Mouse (Mus musculus): Measurements from ENCODE around the gene Atp6v1g1. TPM values are rescaled to one million over a fixed set of nuclear protein-coding genes. Genes with fewer than 3 reads are reported as not detected.

The Atp6v1g1 gene
- 302 TPM in 2 replicates for polyA plus RNA-seq (2016; fragmentation: Nextera tagmentation; extraction: Ambion mirVana)

DNA sequence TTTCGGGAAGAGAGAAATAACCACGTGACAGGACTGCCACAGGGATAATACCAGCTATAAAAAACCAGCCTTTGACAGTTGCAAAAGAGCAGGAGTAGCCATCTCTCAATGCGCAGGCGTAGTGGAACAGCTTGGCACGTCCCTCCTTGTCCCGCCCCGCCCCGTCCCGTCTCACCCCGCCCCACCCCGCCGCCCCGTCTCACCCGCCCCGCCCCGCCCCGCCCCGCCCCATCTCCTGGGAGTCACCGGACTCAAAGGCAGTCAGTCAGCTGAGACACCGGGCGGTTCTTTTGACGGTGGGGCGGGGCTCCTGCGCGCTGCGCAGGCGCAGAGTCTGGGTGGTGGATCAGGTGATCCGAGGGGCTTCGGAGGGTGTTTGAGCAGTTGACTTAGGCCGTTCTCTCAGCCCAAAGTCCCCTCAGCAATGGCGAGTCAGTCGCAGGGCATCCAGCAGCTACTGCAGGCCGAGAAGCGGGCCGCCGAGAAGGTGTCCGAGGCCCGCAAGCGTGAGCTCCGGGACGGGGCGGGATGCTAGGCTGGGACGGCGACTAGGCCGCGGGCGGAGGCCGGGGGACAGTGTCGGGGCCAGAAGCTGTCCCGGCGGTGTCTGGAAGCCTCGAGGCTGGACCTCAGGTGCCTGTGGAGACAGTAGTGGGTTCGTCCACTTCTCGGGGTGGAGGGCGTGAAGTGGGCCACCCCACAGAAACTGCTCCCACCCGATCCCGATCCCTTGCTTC, at the start of gene Atp6v1g1:
Atp6v1g1 (plus strand) TSS at position 279 of the 737 bp plus-strand sequence.
- peak within 1 kb of the TSS; percentile 93 for H3K9ac ChIP-seq
- peak; percentile 90 for ATAC-seq (ENCODE audit: insufficient number of reproducible peaks, insufficient read depth, low FRiP score, low TSS enrichment)
- H3K4me2 ChIP-seq (replicated peaks) = peak within 1 kb of the TSS; percentile 78
- no peaks in the 10 kb centered on the region for H3K9me3 ChIP-seq
- peak within 1 kb of the TSS; percentile 87 for H3K27ac ChIP-seq
- no peaks in the 10 kb centered on the region for H3K27me3 ChIP-seq
- H3K4me3 ChIP-seq = peak within 1 kb of the TSS; percentile 78
- peaks cover 15% of the 10 kb centered on the region for H3K36me3 ChIP-seq
- WGBS = 1% methylated on average over 55 of the region's 57 CpGs
- peaks cover 29% of the 10 kb centered on the region for H3K4me1 ChIP-seq

DNA sequence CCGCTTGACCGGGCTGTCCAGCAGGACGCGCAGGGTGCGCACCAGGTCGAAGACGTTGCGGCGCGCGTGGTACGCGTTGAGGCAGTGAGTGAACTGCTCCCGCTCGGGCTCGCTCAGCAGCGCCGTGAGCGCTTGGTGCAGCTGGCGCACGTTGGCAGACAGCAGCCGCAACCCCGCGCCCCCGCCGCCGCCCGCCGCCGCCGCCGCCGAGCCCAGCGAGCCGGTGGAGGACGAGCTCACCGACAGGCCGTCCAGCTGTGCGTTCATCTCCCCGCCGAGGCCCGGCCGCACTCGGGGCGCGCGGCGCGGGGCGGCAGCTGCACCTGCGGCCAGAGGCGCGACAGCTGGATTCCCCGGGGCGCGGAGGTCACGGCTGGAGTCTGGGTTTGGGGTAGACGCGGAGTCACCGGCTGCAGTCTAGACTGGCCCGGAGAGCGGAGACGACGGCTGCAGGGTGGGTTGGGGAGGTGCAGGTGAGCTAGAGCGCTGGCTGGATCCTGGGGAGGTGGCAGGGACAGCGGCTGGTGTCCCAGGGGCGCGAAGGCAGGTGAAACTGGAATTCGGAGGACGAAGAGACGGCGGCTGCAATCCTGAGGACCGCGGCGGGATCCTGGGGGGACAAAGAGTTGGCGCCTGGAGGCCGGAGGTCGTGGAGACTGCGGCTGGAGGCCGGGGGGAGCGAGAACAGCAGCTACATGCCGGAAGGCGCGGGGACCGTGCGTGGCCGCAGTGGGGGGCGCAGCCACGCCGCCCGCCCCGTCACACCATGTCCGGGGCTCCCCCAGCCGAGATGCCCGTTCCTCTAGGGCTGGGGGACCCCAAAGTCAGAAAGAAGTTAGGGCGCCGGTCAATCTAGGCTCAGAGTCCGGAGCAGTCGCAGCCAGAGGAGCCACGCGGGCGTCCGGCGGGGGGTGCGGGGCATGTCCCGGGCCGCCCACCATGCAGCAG, 49.3 kb upstream of the Atp6v1g1 start:
- Histone ChIP-seq H3K9me3 (no peaks in the 10 kb centered on the region), H3K27me3 (peaks cover 21% of the 10 kb centered on the region), H3K27ac (0 out of 2 replicates have a peak overlapping the region, but pooled peaks have one; percentile 30), H3K9ac (peak overlapping the region; percentile 67), H3K4me2 (replicated peaks) (peak overlapping the region; percentile 94), H3K4me3 (peak overlapping the region; percentile 65), H3K4me1 (peaks cover 28% of the 10 kb centered on the region; the same call in 1 of the 2 replicates), H3K36me3 (no peaks in the 10 kb centered on the region)
- under 1% methylated on average over 96 of the region's 107 CpGs for WGBS
- peak; percentile 43; the same call in 1 of the 2 replicates for ATAC-seq (ENCODE audit: insufficient number of reproducible peaks, insufficient read depth, low FRiP score, low TSS enrichment)

DNA sequence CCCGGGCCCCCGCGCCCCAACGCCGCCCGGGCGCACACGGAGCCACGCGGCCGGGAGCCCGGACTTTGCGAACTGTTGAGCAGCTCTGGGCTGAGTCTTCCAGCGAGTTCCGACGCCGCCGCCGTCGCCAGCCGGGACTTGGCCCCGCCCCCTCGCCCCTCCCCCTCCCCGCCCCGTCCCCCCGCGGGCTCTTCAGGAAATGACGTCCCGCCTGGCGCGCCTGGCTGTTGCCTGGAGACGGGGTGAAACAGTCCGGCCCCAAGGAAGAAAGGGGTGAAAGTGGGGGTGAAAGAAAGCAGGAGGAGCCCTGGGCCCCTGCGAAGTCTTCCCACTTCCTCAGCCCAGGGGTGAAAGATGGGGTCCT, 48.7 kb upstream of the Atp6v1g1 start, which contains the start of gene Whrn:
Whrn (minus strand) TSS at position 77 of the 364 bp plus-strand sequence.
- peak; percentile 77 for ATAC-seq (ENCODE audit: insufficient number of reproducible peaks, insufficient read depth, low FRiP score, low TSS enrichment)
- H3K9me3 ChIP-seq = no peaks in the 10 kb centered on the region
- H3K36me3 ChIP-seq = no peaks in the 10 kb centered on the region
- H3K4me1 ChIP-seq = peaks cover 28% of the 10 kb centered on the region; the same call in 1 of the 2 replicates
- peak within 1 kb of the TSS; percentile 94 for H3K4me2 ChIP-seq (replicated peaks)
- peak within 1 kb of the TSS; percentile 65 for H3K4me3 ChIP-seq
- H3K27ac ChIP-seq = 0 out of 2 replicates have a peak within 1 kb of the TSS, but pooled peaks have one; percentile 30
- H3K27me3 ChIP-seq = peaks cover 21% of the 10 kb centered on the region
- H3K9ac ChIP-seq = peak within 1 kb of the TSS; percentile 67
- WGBS = 0% methylated on average over 28 of the region's 34 CpGs

DNA sequence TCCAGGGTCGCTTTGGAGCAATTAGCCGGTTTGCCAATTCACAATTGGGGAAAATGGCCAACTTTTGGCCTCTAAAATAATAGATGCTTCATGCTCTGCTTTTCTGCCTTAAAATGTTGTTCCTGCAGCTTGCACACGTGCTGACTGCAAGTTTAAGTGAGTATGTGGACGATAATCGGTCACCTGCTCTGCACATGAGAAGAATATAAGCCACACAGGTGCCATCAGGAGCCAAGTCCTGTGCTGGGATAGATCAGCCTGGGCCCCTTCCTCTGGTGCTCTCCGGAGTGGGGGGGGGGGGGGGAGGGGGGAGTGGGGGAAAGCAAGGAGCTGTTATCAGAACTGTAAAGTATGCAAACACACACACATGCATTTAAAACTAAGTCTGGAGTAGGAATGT, 48.3 kb upstream of the Atp6v1g1 start:
- WGBS = 15% methylated on average over 6 of the region's 6 CpGs
- no peak overlapping the region for H3K27ac ChIP-seq
- peak overlapping the region; percentile 94 for H3K4me2 ChIP-seq (replicated peaks)
- H3K4me1 ChIP-seq = peaks cover 28% of the 10 kb centered on the region; the same call in 1 of the 2 replicates
- peak overlapping the region; percentile 65 for H3K4me3 ChIP-seq
- no peak for ATAC-seq (ENCODE audit: insufficient number of reproducible peaks, insufficient read depth, low FRiP score, low TSS enrichment)
- H3K36me3 ChIP-seq = no peaks in the 10 kb centered on the region
- peaks cover 21% of the 10 kb centered on the region for H3K27me3 ChIP-seq
- no peaks in the 10 kb centered on the region for H3K9me3 ChIP-seq
- no peak overlapping the region for H3K9ac ChIP-seq

DNA sequence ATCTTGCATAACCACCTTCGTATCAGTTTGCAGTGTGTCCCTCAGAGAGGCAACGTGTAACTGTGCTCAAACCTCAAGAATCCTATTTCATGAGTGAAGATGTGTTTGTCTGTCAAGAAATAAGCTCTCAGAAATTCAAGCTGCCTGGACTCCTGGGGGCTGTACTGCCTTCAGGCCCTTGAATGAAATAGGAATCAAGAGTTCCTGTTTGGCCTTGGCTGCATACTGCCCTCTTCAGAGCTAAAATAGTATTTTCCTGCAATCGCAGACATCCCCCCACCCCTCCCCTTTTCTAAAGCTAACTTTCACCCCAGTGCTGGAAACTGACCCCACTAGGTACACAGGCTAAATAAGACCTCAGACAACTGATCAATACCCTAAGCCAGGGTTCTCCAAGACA, 46.2 kb upstream of the Atp6v1g1 start:
- Histone ChIP-seq H3K9ac (no peak overlapping the region), H3K27me3 (peaks cover 17% of the 10 kb centered on the region), H3K36me3 (no peaks in the 10 kb centered on the region), H3K4me1 (peaks cover 29% of the 10 kb centered on the region; the same call in 1 of the 2 replicates), H3K9me3 (no peaks in the 10 kb centered on the region), H3K27ac (no peak overlapping the region), H3K4me2 (replicated peaks) (no peak overlapping the region), H3K4me3 (no peak overlapping the region)
- 25% methylated on average over 3 of the region's 3 CpGs for WGBS
- ATAC-seq (ENCODE audit: insufficient number of reproducible peaks, insufficient read depth, low FRiP score, low TSS enrichment) = no peak

DNA sequence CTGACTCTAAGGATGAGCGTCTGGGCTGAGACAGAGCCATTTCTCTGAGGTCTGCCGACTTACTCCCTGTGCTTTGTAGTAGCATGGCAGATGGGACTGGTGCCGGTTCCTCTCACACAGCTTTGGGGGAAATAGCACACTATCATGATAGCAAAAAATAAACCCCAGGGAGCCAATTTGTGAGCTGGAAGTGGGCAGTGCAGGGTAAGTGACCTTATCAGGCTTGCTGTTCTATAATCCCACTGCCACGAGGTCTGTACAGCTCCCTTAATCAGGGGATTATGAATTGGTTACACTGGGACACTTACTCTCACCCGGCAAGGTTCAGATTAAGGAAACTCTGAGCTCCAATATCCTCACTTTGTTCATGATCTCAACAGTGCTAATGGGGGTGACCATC, 43.5 kb upstream of the Atp6v1g1 start:
- Histone ChIP-seq H3K27ac (no peak overlapping the region), H3K4me3 (no peak overlapping the region), H3K36me3 (no peaks in the 10 kb centered on the region), H3K9ac (no peak overlapping the region), H3K9me3 (no peaks in the 10 kb centered on the region), H3K4me1 (peaks cover 9% of the 10 kb centered on the region; the same call in 1 of the 2 replicates), H3K4me2 (replicated peaks) (no peak overlapping the region), H3K27me3 (no peaks in the 10 kb centered on the region)
- ATAC-seq (ENCODE audit: insufficient number of reproducible peaks, insufficient read depth, low FRiP score, low TSS enrichment) = no peak
- WGBS = 61% methylated on average over 5 of the region's 5 CpGs

DNA sequence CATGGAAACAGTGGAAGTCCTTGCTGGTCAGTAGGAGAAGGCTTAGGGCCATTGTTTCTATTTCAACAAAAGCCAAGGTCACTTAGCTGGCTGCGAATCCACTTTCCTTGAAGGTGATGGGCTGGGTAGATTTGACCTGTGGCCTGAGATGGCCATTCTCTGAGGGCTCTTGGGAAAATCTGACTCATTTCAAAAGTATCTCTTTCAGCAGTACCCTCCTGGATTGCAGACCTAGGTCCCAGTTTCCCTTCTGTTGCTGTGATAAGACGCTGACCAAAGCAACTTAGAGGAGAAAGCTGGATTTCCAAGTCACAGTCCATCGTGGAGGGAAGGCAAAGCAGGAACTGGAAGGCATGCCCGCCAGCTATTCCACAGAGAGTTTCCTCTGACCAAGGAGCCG, 40.6 kb upstream of the Atp6v1g1 start:
- Histone ChIP-seq H3K9me3 (no peaks in the 10 kb centered on the region), H3K4me3 (no peak overlapping the region), H3K36me3 (no peaks in the 10 kb centered on the region), H3K27ac (no peak overlapping the region), H3K4me2 (replicated peaks) (no peak overlapping the region), H3K4me1 (0 out of 2 replicates have a peak, but pooled peaks cover 3% of the 10 kb centered on the region), H3K9ac (no peak overlapping the region), H3K27me3 (no peaks in the 10 kb centered on the region)
- 74% methylated on average over 5 of the region's 5 CpGs for WGBS
- ATAC-seq (ENCODE audit: insufficient number of reproducible peaks, insufficient read depth, low FRiP score, low TSS enrichment) = no peak

DNA sequence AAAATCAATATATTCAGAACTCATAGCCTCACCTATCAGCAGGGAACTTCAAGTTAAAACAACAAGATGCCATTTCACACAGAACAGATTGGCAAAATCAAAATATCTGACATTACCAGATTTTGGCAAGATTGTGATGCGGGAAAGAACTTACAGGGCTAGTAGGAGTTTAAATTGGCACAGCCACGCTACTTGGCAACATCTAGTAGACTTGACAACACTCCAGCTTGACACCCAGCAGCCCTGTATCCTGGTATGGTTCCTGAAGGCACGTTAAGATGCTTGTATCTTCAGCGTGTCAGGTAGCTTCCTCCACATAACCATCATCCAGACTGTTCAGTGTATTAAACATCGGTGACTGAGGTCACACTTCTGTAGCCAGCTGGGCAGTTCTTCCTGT, 37.1 kb upstream of the Atp6v1g1 start:
- H3K9ac ChIP-seq = no peak overlapping the region
- ATAC-seq (ENCODE audit: insufficient number of reproducible peaks, insufficient read depth, low FRiP score, low TSS enrichment) = no peak
- no peak overlapping the region for H3K4me3 ChIP-seq
- H3K27ac ChIP-seq = no peak overlapping the region
- H3K9me3 ChIP-seq = no peaks in the 10 kb centered on the region
- 0 out of 2 replicates have a peak, but pooled peaks cover 3% of the 10 kb centered on the region for H3K4me1 ChIP-seq
- WGBS = 80% methylated on average over 5 of the region's 5 CpGs
- no peaks in the 10 kb centered on the region for H3K27me3 ChIP-seq
- no peak overlapping the region for H3K4me2 ChIP-seq (replicated peaks)
- no peaks in the 10 kb centered on the region for H3K36me3 ChIP-seq

DNA sequence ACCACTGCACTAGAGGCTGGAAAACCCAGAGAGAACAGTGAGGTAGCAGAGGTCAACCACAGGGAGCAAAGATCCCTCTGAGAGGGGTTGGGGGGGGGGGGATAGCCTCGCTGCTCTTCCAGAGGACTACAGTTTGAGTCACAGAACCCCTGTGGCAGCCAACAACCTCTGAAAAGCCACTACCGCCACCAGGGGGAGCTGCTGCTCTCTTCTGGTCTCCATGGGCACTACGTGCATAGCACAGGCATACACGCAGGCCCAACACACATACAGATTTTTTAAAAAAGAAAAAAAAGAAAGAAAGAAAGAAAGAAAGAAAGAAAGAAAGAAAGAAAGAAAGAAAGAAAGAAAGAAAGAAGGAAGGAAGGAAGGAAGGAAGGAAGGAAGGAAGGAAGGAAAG, 36.3 kb upstream of the Atp6v1g1 start:
- no peak overlapping the region for H3K4me2 ChIP-seq (replicated peaks)
- H3K4me3 ChIP-seq = no peak overlapping the region
- WGBS = 17% methylated on average over 4 of the region's 4 CpGs
- H3K9me3 ChIP-seq = no peaks in the 10 kb centered on the region
- no peak for ATAC-seq (ENCODE audit: insufficient number of reproducible peaks, insufficient read depth, low FRiP score, low TSS enrichment)
- H3K27ac ChIP-seq = no peak overlapping the region
- no peaks in the 10 kb centered on the region for H3K27me3 ChIP-seq
- H3K4me1 ChIP-seq = no peaks in the 10 kb centered on the region
- no peaks in the 10 kb centered on the region for H3K36me3 ChIP-seq
- no peak overlapping the region for H3K9ac ChIP-seq

DNA sequence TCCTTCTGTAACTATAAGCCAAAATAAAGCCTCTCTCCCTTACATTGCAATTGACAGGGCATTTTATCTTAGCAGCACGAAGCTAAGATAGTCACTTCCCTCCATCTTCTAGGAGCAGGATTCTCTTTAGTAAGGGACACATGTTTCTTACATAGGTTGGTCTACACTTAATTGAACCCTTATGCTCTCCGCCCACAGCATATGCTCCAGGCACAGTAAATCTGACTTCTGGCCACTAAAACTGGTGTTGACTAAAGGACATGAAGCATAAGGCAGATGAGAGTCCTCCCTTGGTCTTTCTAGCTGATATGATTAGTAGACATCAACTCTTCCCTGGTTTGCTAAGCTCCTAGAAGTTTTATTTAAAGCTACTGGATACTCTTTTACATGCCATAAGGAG, 31.7 kb upstream of the Atp6v1g1 start:
- no peak overlapping the region for H3K27ac ChIP-seq
- no peak overlapping the region for H3K4me3 ChIP-seq
- H3K4me1 ChIP-seq = no peaks in the 10 kb centered on the region
- no peak overlapping the region for H3K9ac ChIP-seq
- WGBS = 64% methylated on average over 2 of the region's 2 CpGs
- ATAC-seq (ENCODE audit: insufficient number of reproducible peaks, insufficient read depth, low FRiP score, low TSS enrichment) = no peak
- no peaks in the 10 kb centered on the region for H3K27me3 ChIP-seq
- H3K36me3 ChIP-seq = no peaks in the 10 kb centered on the region
- H3K9me3 ChIP-seq = no peaks in the 10 kb centered on the region
- H3K4me2 ChIP-seq (replicated peaks) = no peak overlapping the region

DNA sequence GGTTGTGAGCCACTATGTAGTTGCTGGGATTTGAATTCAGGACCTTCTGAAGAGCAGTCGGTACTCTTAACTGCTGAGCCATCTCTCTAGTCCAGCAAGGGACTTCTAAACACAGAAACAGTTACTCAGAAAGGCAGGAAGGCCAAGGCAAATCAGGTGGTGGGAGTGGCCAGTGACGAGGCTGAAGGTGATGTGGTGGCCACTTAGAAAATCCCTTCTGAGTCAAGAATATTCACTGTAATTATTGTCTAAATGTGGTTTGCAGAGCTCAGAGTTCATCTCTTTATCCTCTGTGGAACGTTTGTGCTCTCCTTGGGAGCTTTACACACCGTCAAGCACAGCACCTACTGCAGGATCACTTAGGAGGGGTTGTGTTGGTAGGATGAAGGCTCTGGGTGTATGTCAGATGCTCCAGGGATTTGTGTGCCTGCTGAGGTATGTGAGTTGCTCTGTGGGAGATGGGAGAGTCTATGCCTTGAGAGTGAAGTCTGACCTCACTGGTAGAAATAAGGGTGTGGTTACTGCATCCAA, 30.1 kb upstream of the Atp6v1g1 start:
- no peak overlapping the region for H3K4me2 ChIP-seq (replicated peaks)
- H3K9ac ChIP-seq = no peak overlapping the region
- no peaks in the 10 kb centered on the region for H3K9me3 ChIP-seq
- H3K27me3 ChIP-seq = no peaks in the 10 kb centered on the region
- ATAC-seq (ENCODE audit: insufficient number of reproducible peaks, insufficient read depth, low FRiP score, low TSS enrichment) = no peak
- H3K27ac ChIP-seq = no peak overlapping the region
- WGBS = 57% methylated on average over 4 of the region's 4 CpGs
- no peak overlapping the region for H3K4me3 ChIP-seq
- no peaks in the 10 kb centered on the region for H3K36me3 ChIP-seq
- H3K4me1 ChIP-seq = no peaks in the 10 kb centered on the region
